8 mouse cellular contexts compared by ENCODE assay signal in the genomic region with DNA sequence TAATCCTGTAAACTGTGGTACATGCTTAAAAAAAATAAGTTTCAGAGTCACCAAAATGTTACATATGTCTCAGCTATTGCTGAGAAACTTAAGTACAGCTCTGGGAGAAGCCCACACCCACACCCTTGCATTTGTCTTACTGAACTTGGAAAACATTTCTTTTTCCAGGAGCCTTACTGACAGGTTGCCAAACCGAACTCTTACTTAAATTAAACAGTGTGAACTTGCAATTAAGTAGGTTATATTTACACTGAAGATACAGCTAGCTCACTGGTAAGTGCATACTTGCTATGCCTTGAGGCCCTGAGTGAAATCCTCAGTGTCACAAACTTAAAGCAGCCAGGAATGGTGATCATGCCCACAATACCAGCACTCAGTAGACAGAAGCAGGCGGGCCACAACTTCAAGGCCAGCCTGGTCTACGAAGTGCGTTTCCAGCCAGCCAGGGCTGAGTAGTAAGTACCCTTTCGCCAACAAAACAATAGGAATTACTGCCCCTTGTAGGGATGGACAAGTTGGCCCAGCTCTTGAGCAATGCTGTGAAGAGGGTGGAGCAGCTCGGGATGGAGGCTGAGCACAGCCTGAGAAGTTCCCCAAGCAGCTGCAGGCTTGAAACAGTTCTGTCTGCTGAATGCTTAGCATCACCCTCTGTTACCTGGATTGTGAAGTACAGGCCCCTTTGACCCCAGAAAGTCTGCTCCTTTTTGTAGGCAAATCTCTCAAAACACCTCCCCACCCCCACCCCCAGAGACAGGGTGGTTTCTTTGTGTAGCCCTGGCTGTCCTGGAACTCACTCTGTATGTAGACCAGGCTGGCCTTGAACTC. TPM values are rescaled to one million over a fixed set of nuclear protein-coding genes. Genes with fewer than 3 reads are reported as not detected.
DNase-seq lines count a peak whose midpoint lies in the region; ATAC-seq and TF ChIP-seq lines count a peak whose summit lies in the region.

No protein-coding gene starts in this region.

- H3K4me1 ChIP-seq in spleen, adult 2 months (ENCODE audit: control insufficient read depth, insufficient read depth, insufficient read length), result peaks cover 8% of the 10 kb centered on the region; the same call in 1 of the 2 replicates
- H3K4me1 ChIP-seq in liver, embryonic 12.5 days, result peaks cover 62% of the 10 kb centered on the region

- TF ChIP-seq CTCF in spleen, adult 2 months (IDR thresholded peaks at IDR 0.05; ENCODE audit: extremely low read depth, insufficient read depth, insufficient read length, insufficient replicate concordance), result no peak

- no peaks in the 10 kb centered on the region for H3K36me3 ChIP-seq in spleen, adult 2 months (ENCODE audit: control insufficient read depth, insufficient read depth, low read length)
- H3K36me3 ChIP-seq in liver, embryonic 12.5 days, result no peaks in the 10 kb centered on the region

- peak overlapping the region; percentile 69 for H3K9ac ChIP-seq in liver, embryonic 12.5 days

- WGBS in spleen, adult 2 months, result 81% methylated on average over 6 of the region's 6 CpGs
- WGBS in liver, embryonic 12.5 days (ENCODE audit: insufficient replicate concordance), result 40% methylated on average over 6 of the region's 6 CpGs

- no peaks in the 10 kb centered on the region for H3K27me3 ChIP-seq in spleen, adult 2 months (ENCODE audit: control insufficient read depth, insufficient read depth, low read length)
- H3K27me3 ChIP-seq in liver, embryonic 12.5 days (replicated peaks), result no peaks in the 10 kb centered on the region

- ATAC-seq in liver, embryonic 12.5 days, result no peak

- no peak overlapping the region for H3K4me3 ChIP-seq in spleen, adult 2 months (ENCODE audit: extremely low read depth, insufficient read depth, insufficient read length)
- H3K4me3 ChIP-seq in liver, embryonic 12.5 days, result no peak overlapping the region

- peak overlapping the region; percentile 35; the same call in 1 of the 2 replicates for H3K27ac ChIP-seq in spleen, adult 2 months (ENCODE audit: insufficient read depth, low read length)
- peak overlapping the region; percentile 93 for H3K27ac ChIP-seq in liver, embryonic 12.5 days

- TF ChIP-seq POLR2A in spleen, adult 2 months (IDR thresholded peaks at IDR 0.05; ENCODE audit: low read depth, low read length), result no peak

- DNase-seq in adrenal gland, postnatal 10 days, result peak; percentile 6
- no peak for DNase-seq in adrenal gland, adult 18-20 months (ENCODE audit: low spot score in 2 of 2)
- DNase-seq in spleen, adult 2 months (ENCODE audit: low read depth in 1 of 2, low spot score in 2 of 2), result no peak
- DNase-seq in spleen, postnatal 10 days (ENCODE audit: low spot score in 2 of 2), result no peak
- DNase-seq in right cerebral cortex, adult 2 months (ENCODE audit: low spot score in 2 of 2), result no peak
- no peak for DNase-seq in layer of hippocampus, adult 9-10 months (ENCODE audit: low spot score)
- no peak for DNase-seq in cerebellum, postnatal 36 days

- H3K4me2 ChIP-seq in liver, embryonic 12.5 days, result peak overlapping the region; percentile 93

- H3K9me3 ChIP-seq in liver, embryonic 12.5 days (replicated peaks), result no peaks in the 10 kb centered on the region

RNA-seq across cellular contexts. Expression of a gene that starts 3.6 kb away (rescaled TPM):
- total RNA-seq in adrenal gland, postnatal 10 days (2021), result 10 to 100 TPM; 13.2 to 13.8 TPM
- 10 to 100 TPM in 1 of 2 experiments, 1 to 10 TPM in 1; 8.1 to 11.9 TPM for total RNA-seq in adrenal gland, adult 18-20 months (2021)
- 7.0 and 14.6 TPM in 2 replicates for polyA plus RNA-seq in spleen, adult 2 months (2012; rRNA removed)
- 32.0 and 34.8 TPM in 2 replicates for polyA plus RNA-seq in liver, embryonic 12.5 days (2016; fragmentation: Nextera tagmentation; extraction: Ambion mirVana)

RNA-seq across cellular contexts. Expression of a gene that starts 14.1 kb away (rescaled TPM):
- 100 to 1,000 TPM; 104 to 143 TPM for total RNA-seq in adrenal gland, postnatal 10 days (2021)
- 100 to 1,000 TPM; 106 to 137 TPM for total RNA-seq in adrenal gland, adult 18-20 months (2021)
- polyA plus RNA-seq in spleen, adult 2 months (2012; rRNA removed), result 94.2 and 95.7 TPM in 2 replicates
- polyA plus RNA-seq in liver, embryonic 12.5 days (2016; fragmentation: Nextera tagmentation; extraction: Ambion mirVana), result 26.3 and 27.5 TPM in 2 replicates

RNA-seq across cellular contexts. Expression of a gene that starts 14.6 kb away (rescaled TPM):
- total RNA-seq in adrenal gland, postnatal 10 days (2021), result 10 to 100 TPM; 19.1 to 22.1 TPM
- 10 to 100 TPM; 23.7 to 23.9 TPM for total RNA-seq in adrenal gland, adult 18-20 months (2021)
- 16.7 and 23.7 TPM in 2 replicates for polyA plus RNA-seq in spleen, adult 2 months (2012; rRNA removed)
- polyA plus RNA-seq in liver, embryonic 12.5 days (2016; fragmentation: Nextera tagmentation; extraction: Ambion mirVana), result 5.3 and 6.1 TPM in 2 replicates

RNA-seq across cellular contexts. Expression of a gene that starts 20.9 kb away (rescaled TPM):
- 100 to 1,000 TPM in 1 of 2 experiments, 10 to 100 TPM in 1; 63.1 to 157 TPM for total RNA-seq in adrenal gland, postnatal 10 days (2021)
- 10 to 100 TPM; 66.6 to 77.7 TPM for total RNA-seq in adrenal gland, adult 18-20 months (2021)
- polyA plus RNA-seq in spleen, adult 2 months (2012; rRNA removed), result 23.3 and 25.7 TPM in 2 replicates
- polyA plus RNA-seq in liver, embryonic 12.5 days (2016; fragmentation: Nextera tagmentation; extraction: Ambion mirVana), result 2.5 and 4.0 TPM in 2 replicates

RNA-seq across cellular contexts. Expression of a gene that starts 28.7 kb away (rescaled TPM):
- total RNA-seq in adrenal gland, postnatal 10 days (2021), result 10 to 100 TPM; 16.2 to 22.5 TPM
- total RNA-seq in adrenal gland, adult 18-20 months (2021), result 1 to 10 TPM; 1.4 to 1.9 TPM
- 41.4 and 42.9 TPM in 2 replicates for polyA plus RNA-seq in spleen, adult 2 months (2012; rRNA removed)
- polyA plus RNA-seq in liver, embryonic 12.5 days (2016; fragmentation: Nextera tagmentation; extraction: Ambion mirVana), result 142 TPM in 2 replicates
